Mouse (Mus musculus): ENCODE data around the gene Wtip. TPM values are rescaled to one million over a fixed set of nuclear protein-coding genes. Genes with fewer than 3 reads are reported as not detected.

Gene Wtip
- 2.8 and 4.3 TPM in 2 replicates for polyA plus RNA-seq (2012; ENCODE audit: low replicate concordance)

DNA sequence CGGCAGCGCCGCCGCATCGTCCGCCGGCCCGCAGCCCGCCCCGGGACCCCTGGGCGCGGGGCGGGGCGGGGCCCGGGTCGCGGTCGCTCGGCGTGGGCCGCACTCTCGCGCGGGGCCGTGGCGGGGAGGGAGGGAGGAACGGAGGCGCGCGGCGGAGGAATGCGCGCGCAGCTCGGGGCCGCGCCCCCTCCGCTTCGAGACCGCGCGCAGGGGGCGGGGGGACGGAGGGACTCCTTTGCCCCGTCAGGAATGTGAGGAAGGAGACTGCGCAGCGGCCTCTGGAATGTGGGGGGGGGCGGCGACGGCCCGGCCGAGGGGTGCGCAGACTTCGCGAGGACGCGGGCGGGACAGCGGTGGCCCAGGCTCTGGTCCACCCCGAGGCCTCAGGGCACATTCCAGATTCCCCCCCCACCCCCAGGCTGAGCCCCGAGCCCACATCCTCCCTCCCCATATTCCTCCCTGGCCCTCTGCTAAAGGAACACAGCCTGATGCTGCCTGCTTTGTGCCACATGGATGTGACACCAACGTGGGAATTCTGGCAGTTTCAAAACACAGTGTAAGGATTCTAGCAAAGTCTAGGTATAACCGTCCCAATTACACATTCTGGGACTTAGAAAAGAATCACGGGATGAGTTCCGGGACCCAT is at the start of gene Wtip:
Wtip (minus strand) TSS at position 152 of the 646 bp plus-strand sequence.

DNA sequence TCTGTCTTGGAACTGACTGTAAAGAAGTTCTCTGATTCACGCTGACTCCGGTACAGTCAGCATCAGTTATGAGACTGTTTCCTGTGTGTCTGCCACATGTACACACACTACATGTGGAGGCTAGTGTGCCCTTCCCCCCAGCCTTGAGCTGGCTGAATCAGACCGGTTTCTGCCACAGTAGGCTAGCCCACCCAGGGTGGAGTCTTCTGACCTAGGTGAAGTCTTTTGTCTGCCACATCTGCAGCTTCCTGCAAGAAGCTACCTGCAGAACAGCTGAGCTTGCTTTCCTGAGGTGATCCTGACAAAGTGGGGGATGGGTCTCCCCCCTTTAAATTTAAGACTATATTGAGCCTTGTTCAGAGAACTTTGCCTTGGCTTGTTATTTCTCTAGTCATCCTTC is 36.4 kb upstream of the Wtip start, which contains the start of gene Uba2:
Uba2 (minus strand) TSS at position 146 of the 400 bp plus-strand sequence.

DNA sequence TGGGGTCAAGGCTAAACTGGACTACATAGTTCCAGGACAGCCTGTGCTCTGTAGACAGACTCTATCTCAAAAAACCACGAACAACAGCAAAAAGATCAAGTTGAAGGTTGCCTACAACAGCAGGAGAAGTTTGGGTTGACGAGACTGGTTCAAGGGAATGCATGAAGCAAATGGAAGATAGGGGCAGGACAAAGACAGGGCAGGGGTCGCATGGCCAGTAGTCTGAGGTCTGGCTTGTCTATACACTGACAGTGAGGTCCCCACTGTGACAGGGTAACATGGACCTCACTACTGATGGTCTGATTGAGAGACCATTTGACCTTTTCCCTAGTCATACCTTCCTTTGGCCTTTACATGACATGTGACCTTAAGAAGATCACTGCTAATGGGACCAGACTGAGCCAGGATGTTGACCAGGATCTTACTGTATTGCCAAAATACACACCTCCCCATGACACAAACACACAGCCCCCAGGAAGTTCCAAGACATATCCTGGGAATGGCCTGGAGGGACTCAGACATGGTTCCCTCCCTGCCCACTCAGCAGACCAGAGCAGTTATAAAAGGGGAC is 38.1 kb downstream of the Wtip start, which contains the start of gene Scgb1b30:
Scgb1b30 (plus strand) TSS at position 521 of the 571 bp plus-strand sequence.

Other genes with a start within 250 kb of the Wtip start
- gene Scgb2b26, start 188.2 kb downstream of the Wtip start, polyA plus RNA-seq (2012; ENCODE audit: low replicate concordance), result not detected in 2 replicates
- gene Scgb2b27, start 119.3 kb downstream of the Wtip start, polyA plus RNA-seq (2012; ENCODE audit: low replicate concordance), result not detected in 2 replicates
- gene Scgb1b27, start 111.8 kb downstream of the Wtip start, polyA plus RNA-seq (2012; ENCODE audit: low replicate concordance), result not detected in 2 replicates
- gene Scgb1b30, start 37.8 kb downstream of the Wtip start, polyA plus RNA-seq (2012; ENCODE audit: low replicate concordance), result not detected in 2 replicates
- gene Uba2, start 36.3 kb upstream of the Wtip start, polyA plus RNA-seq (2012; ENCODE audit: low replicate concordance), result 11.6 and 23.5 TPM in 2 replicates
- gene Pdcd2l, start 63.4 kb upstream of the Wtip start, polyA plus RNA-seq (2012; ENCODE audit: low replicate concordance), result 4.8 and 7.2 TPM in 2 replicates
- 225 and 958 TPM in 2 replicates for gene Gpi1, start 97.1 kb upstream of the Wtip start, polyA plus RNA-seq (2012; ENCODE audit: low replicate concordance)
- gene Gm6096, start 117.8 kb upstream of the Wtip start, polyA plus RNA-seq (2012; ENCODE audit: low replicate concordance), result not detected in 2 replicates
- gene 4931406P16Rik, start 180.3 kb upstream of the Wtip start, polyA plus RNA-seq (2012; ENCODE audit: low replicate concordance), result 12.4 and 22.7 TPM in 2 replicates

All from leukemia stem cell, adult 10-12 weeks (primary cell).